Mouse (Mus musculus) heart, embryonic 13.5 days (tissue): Measurements from ENCODE around the gene Gprin1. TPM values are rescaled to one million over a fixed set of nuclear protein-coding genes. Genes with fewer than 3 reads are reported as not detected.

Source experiments
- ATAC-seq: fragments of 200-750 bp; cut with Nextera tagmentation; 2 replicates; pipeline ENCODE4 v1.8.0; 2017; ENCODE audit warnings: moderate TSS enrichment; ENCODE audit not compliant: insufficient number of reproducible peaks, low FRiP score, low TSS enrichment; ENCODE audit errors: extremely low read depth
- H3K27ac ChIP-seq: fragments of 300-500 bp; sonication (generic); replicated peaks from 2 replicates; pipeline ENCODE4 v1.5.1; 2015; ENCODE audit warnings: moderate library complexity, mild to moderate bottlenecking, inconsistent platforms
- H3K27me3 ChIP-seq: fragments of 300-500 bp; sonication (generic); replicated peaks from 2 replicates; pipeline ENCODE4 v1.6.1; 2015; ENCODE audit warnings: mild to moderate bottlenecking, inconsistent platforms
- H3K36me3 ChIP-seq: fragments of 300-500 bp; sonication (generic); 2 replicates; pipeline ENCODE4 v1.6.1; 2015; ENCODE audit warnings: mild to moderate bottlenecking, inconsistent platforms
- H3K4me1 ChIP-seq: fragments of 300-500 bp; sonication (generic); 2 replicates; pipeline ENCODE4 v1.6.1; 2015; ENCODE audit warnings: inconsistent platforms
- H3K4me2 ChIP-seq: fragments of 300-500 bp; sonication (generic); 2 replicates; pipeline ENCODE4 v1.6.1; 2015; ENCODE audit warnings: inconsistent platforms, mild to moderate bottlenecking, moderate library complexity
- H3K4me3 ChIP-seq: fragments of 300-500 bp; sonication (generic); 2 replicates; pipeline ENCODE4 v1.5.1; 2015; ENCODE audit warnings: moderate library complexity, mild to moderate bottlenecking, inconsistent platforms
- H3K9ac ChIP-seq: fragments of 300-500 bp; sonication (generic); 2 replicates; pipeline ENCODE4 v1.6.1; 2015; ENCODE audit warnings: inconsistent platforms, mild to moderate bottlenecking, moderate library complexity
- H3K9me3 ChIP-seq: fragments of 300-500 bp; sonication (generic); 2 replicates; pipeline ENCODE4 v1.6.1; 2016; ENCODE audit warnings: inconsistent platforms
- WGBS: fragments of 180-500 bp; shearing (Covaris S2); methylation state at CpG from one replicate; pipeline ENCODE4 v1.1.7; 2015; ENCODE audit warnings: mixed read lengths; 5-methylcytosine and 5-hydroxymethylcytosine counted together
- polyA plus RNA-seq: library from polyadenylated mRNA; unstranded; fragments of >200 nt; fragmentation: Nextera tagmentation; extraction: Ambion mirVana; gene quantifications from 2 replicates; pipeline ENCODE4 v1.2.1, GENCODE M21; 2015

The Gprin1 gene
- polyA plus RNA-seq, 1 experiment from 2014 or later = not detected

GRCm38 (mm10) chr13:54714996-54715395 is 34.7 kb downstream of the Gprin1 start:
- H3K27me3 ChIP-seq = peaks cover 41% of the 10 kb centered on the region
- H3K4me3 ChIP-seq = no peak overlapping the region
- no peak overlapping the region for H3K4me2 ChIP-seq
- no peak for ATAC-seq
- H3K27ac ChIP-seq = no peak overlapping the region
- 69% methylated on average over 10 of the region's 10 CpGs for WGBS
- no peaks in the 10 kb centered on the region for H3K36me3 ChIP-seq
- H3K4me1 ChIP-seq = no peaks in the 10 kb centered on the region
- H3K9ac ChIP-seq = no peak overlapping the region
- H3K9me3 ChIP-seq = no peaks in the 10 kb centered on the region

GRCm38 (mm10) chr13:54714393-54714792 is 35.3 kb downstream of the Gprin1 start:
- Histone ChIP-seq H3K36me3 (no peaks in the 10 kb centered on the region), H3K27me3 (peaks cover 41% of the 10 kb centered on the region), H3K9ac (no peak overlapping the region), H3K4me3 (no peak overlapping the region), H3K9me3 (no peaks in the 10 kb centered on the region), H3K27ac (no peak overlapping the region), H3K4me2 (no peak overlapping the region), H3K4me1 (no peaks in the 10 kb centered on the region)
- ATAC-seq = no peak
- WGBS = 40% methylated on average over 4 of the region's 4 CpGs

- H3K4me1 ChIP-seq = no peaks in the 10 kb centered on the region
- H3K4me3 ChIP-seq = no peak overlapping the region
- H3K9ac ChIP-seq = no peak overlapping the region
- H3K27ac ChIP-seq = no peak overlapping the region
- H3K27me3 ChIP-seq = peaks cover 25% of the 10 kb centered on the region
- WGBS = 71% methylated on average over 3 of the region's 3 CpGs
- H3K4me2 ChIP-seq = no peak overlapping the region
- no peak for ATAC-seq
- no peaks in the 10 kb centered on the region for H3K9me3 ChIP-seq
- no peaks in the 10 kb centered on the region for H3K36me3 ChIP-seq
Measured at GRCm38 (mm10) chr13:54710866-54711265, 38.8 kb downstream of the Gprin1 start.

GRCm38 (mm10) chr13:54704890-54705289 is 44.8 kb downstream of the Gprin1 start:
- no peak overlapping the region for H3K4me2 ChIP-seq
- no peak overlapping the region for H3K9ac ChIP-seq
- no peak for ATAC-seq
- H3K9me3 ChIP-seq = no peaks in the 10 kb centered on the region
- H3K36me3 ChIP-seq = no peaks in the 10 kb centered on the region
- no peak overlapping the region for H3K27ac ChIP-seq
- WGBS = 29% methylated on average over 6 of the region's 6 CpGs
- peaks cover 18% of the 10 kb centered on the region; the same call in 1 of the 2 replicates for H3K27me3 ChIP-seq
- H3K4me3 ChIP-seq = no peak overlapping the region
- no peaks in the 10 kb centered on the region for H3K4me1 ChIP-seq

GRCm38 (mm10) chr13:54702507-54702906 is 47.2 kb downstream of the Gprin1 start:
- Histone ChIP-seq H3K9me3 (no peaks in the 10 kb centered on the region), H3K9ac (no peak overlapping the region), H3K27ac (no peak overlapping the region), H3K4me3 (no peak overlapping the region), H3K4me1 (no peaks in the 10 kb centered on the region), H3K36me3 (no peaks in the 10 kb centered on the region), H3K4me2 (no peak overlapping the region), H3K27me3 (peaks cover 14% of the 10 kb centered on the region; the same call in 1 of the 2 replicates)
- no peak for ATAC-seq
- 66% methylated on average over 7 of the region's 7 CpGs for WGBS

GRCm38 (mm10) chr13:54701243-54701642 is 48.4 kb downstream of the Gprin1 start, which contains the start of gene Cdhr2:
Cdhr2 (plus strand) TSS chr13:54701461.
- no peak for ATAC-seq
- H3K4me2 ChIP-seq = no peak within 1 kb of the TSS
- H3K36me3 ChIP-seq = no peaks in the 10 kb centered on the region
- no peak within 1 kb of the TSS for H3K27ac ChIP-seq
- peaks cover 12% of the 10 kb centered on the region; the same call in 1 of the 2 replicates for H3K27me3 ChIP-seq
- 68% methylated on average over 5 of the region's 5 CpGs for WGBS
- no peaks in the 10 kb centered on the region for H3K4me1 ChIP-seq
- no peak within 1 kb of the TSS for H3K4me3 ChIP-seq
- H3K9me3 ChIP-seq = no peaks in the 10 kb centered on the region
- no peak within 1 kb of the TSS for H3K9ac ChIP-seq

- Histone ChIP-seq H3K27me3 (no peaks in the 10 kb centered on the region), H3K4me3 (no peak overlapping the region), H3K9ac (no peak overlapping the region), H3K4me2 (no peak overlapping the region), H3K4me1 (peaks cover 27% of the 10 kb centered on the region), H3K9me3 (no peaks in the 10 kb centered on the region), H3K36me3 (0 out of 2 replicates have a peak, but pooled peaks cover 3% of the 10 kb centered on the region), H3K27ac (no peak overlapping the region)
- ATAC-seq = no peak
- WGBS = 83% methylated on average over 11 of the region's 11 CpGs
Measured at GRCm38 (mm10) chr13:54695479-54696230, 54.0 kb downstream of the Gprin1 start.

- Histone ChIP-seq H3K4me1 (peaks cover 35% of the 10 kb centered on the region), H3K27me3 (no peaks in the 10 kb centered on the region), H3K36me3 (0 out of 2 replicates have a peak, but pooled peaks cover 3% of the 10 kb centered on the region), H3K4me2 (peak overlapping the region; percentile 99), H3K4me3 (peak overlapping the region; percentile 99), H3K27ac (peak overlapping the region; percentile 97), H3K9me3 (no peaks in the 10 kb centered on the region), H3K9ac (peak overlapping the region; percentile 80)
- ATAC-seq = peak; percentile 63
- WGBS = 13% methylated on average over 26 of the region's 26 CpGs
Measured at GRCm38 (mm10) chr13:54694348-54695060, 55.2 kb downstream of the Gprin1 start.

- H3K4me2 ChIP-seq = peak within 1 kb of the TSS; percentile 99
- H3K9ac ChIP-seq = peak within 1 kb of the TSS; percentile 99
- no peaks in the 10 kb centered on the region for H3K27me3 ChIP-seq
- 0 out of 2 replicates have a peak, but pooled peaks cover 3% of the 10 kb centered on the region for H3K36me3 ChIP-seq
- H3K9me3 ChIP-seq = no peaks in the 10 kb centered on the region
- peaks cover 42% of the 10 kb centered on the region for H3K4me1 ChIP-seq
- peak within 1 kb of the TSS; percentile 99 for H3K4me3 ChIP-seq
- peak within 1 kb of the TSS; percentile 97 for H3K27ac ChIP-seq
- peak; percentile 98 for ATAC-seq
- WGBS = under 1% methylated on average over 84 of the region's 92 CpGs
Measured at GRCm38 (mm10) chr13:54693558-54694347, 55.9 kb downstream of the Gprin1 start, which contains the start of gene Rnf44. Rnf44 (minus strand) TSS chr13:54693907.

GRCm38 (mm10) chr13:54692711-54693557 is 56.7 kb downstream of the Gprin1 start:
- Histone ChIP-seq H3K4me3 (peak overlapping the region; percentile 99), H3K4me1 (peaks cover 47% of the 10 kb centered on the region), H3K36me3 (0 out of 2 replicates have a peak, but pooled peaks cover 3% of the 10 kb centered on the region), H3K9me3 (no peaks in the 10 kb centered on the region), H3K27ac (peak overlapping the region; percentile 97), H3K27me3 (no peaks in the 10 kb centered on the region), H3K9ac (peak overlapping the region; percentile 99), H3K4me2 (peak overlapping the region; percentile 99)
- WGBS = 7% methylated on average over 21 of the region's 21 CpGs
- no peak for ATAC-seq
